Mouse (Mus musculus): ENCODE measurements around the gene N4bp3.
"Not testable (repeated sequence)": the region's sequence is repeated elsewhere in the genome, so short reads cannot be mapped to it uniquely, and the experiment has no call there.

Gene N4bp3

DNA sequence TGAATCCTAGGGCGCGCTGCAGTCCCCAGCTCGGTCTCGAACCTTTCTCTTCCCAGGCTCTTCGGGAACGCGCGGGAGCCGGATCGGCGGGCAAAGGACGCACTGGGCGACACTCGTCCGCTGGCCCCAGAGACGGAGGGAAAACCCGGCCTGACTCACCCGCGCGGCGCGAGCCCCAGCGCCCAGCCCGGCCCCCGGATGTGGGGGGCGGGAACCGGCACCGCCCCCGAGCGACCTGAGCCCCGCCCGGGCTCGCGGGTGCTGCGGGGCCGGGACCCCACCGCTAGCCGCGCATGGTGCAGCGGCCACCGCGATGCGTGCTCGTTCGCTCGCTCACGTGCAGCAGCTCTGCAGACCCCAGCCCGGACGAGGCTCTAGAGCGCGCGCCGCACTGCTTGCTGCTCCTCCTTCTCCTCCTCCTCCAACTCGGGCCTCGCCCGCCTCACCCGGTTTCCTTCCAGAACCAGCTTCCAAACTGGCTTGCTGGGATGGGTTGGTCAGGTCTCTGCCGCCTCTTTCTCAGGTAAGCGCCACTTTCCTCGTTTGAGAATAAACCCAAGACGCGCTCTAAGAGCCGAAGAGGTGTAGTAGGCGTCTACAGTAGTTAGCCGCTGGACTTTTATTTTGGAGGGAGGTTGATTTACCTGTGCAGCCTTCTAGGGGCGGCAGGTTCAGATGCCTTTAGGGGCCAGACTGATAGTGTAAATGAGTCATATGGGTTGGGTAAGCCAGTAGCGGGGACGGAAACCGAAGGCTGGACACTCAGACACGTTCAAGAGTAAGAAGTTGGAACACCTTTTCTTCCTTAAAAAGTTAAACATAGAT, at the start of gene N4bp3, which contains the start of gene D930048N14Rik:
TSS of gene N4bp3 (minus strand) at position 152 of the 825 bp plus-strand sequence.
TSS of gene D930048N14Rik (plus strand) at position 264 of the 825 bp plus-strand sequence.
- in situ Hi-C loops (cut with MboI, MseI), result no loop called here

DNA sequence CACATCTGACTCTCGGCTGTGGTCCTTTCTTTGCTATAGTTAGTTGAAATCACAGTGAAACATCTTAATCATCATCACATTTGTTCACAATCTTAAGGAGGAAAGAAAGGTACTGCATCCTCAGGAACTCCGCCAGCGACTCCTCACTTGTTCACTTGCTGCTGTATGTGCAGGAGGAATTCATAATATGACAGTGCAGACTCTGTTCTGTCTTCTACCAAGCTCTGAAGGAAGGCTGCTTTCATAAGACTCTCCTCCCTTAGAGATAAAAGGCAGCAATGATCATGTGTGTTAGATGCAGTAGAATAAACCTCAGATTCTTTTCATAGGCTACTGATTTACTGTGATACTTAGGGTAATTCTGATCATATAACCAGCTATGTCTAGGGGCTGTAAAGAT, 44.3 kb upstream of the N4bp3 start:
- in situ Hi-C loops (cut with MboI, MseI), result loop anchor here (10.0 to 25.0 kb wide), 2 partner anchors 290 to 433 kb away; partner anchors contain the start of genes BC049762 and Clk4

DNA sequence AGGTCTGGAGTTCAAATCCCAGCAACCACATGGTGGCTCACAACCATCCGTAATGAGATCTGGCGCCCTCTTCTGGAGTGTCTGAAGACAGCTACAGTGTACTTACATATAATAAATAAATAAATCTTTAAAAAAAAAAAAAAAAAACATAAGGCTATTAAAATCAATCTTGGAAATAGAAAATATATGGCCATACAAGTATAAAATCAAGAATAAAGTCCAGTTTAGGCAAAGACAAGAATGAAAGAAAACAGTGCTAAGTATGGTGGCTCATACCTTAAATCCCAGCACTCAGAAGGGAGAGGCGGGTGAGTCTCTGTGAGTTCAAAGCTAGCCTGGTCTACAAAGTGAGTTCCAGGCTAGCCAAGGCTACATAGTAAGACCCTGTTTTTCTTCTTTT, 40.0 kb upstream of the N4bp3 start:
- in situ Hi-C loops (cut with MboI, MseI), result loop anchor here (10.0 to 25.0 kb wide), 2 partner anchors 294 to 428 kb away; partner anchors contain the start of genes BC049762 and Clk4

DNA sequence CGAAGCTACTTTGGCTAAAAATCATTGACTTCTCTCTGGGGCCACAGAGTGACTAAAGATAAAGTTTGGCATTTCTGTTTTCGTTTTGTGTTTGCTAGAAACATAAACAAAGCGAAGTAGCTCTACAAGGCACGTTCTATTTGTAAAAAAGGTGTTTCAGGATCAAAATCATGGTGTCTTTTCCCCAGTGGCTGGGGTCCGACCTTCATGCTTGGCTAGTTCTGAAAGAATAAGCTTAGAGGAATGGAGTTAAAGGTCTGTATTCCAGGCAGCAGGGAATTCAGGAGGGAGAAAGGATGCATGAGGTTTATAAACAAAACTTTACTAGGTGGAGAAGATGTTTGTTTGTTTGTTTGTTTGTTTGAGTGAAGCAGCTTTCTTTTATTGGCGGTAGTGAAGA, 38.7 kb upstream of the N4bp3 start:
- in situ Hi-C loops (cut with MboI, MseI), result loop anchor here (25.0 kb wide), 1 partner anchor 427 kb away; the partner anchor contains the start of genes BC049762 and Clk4

DNA sequence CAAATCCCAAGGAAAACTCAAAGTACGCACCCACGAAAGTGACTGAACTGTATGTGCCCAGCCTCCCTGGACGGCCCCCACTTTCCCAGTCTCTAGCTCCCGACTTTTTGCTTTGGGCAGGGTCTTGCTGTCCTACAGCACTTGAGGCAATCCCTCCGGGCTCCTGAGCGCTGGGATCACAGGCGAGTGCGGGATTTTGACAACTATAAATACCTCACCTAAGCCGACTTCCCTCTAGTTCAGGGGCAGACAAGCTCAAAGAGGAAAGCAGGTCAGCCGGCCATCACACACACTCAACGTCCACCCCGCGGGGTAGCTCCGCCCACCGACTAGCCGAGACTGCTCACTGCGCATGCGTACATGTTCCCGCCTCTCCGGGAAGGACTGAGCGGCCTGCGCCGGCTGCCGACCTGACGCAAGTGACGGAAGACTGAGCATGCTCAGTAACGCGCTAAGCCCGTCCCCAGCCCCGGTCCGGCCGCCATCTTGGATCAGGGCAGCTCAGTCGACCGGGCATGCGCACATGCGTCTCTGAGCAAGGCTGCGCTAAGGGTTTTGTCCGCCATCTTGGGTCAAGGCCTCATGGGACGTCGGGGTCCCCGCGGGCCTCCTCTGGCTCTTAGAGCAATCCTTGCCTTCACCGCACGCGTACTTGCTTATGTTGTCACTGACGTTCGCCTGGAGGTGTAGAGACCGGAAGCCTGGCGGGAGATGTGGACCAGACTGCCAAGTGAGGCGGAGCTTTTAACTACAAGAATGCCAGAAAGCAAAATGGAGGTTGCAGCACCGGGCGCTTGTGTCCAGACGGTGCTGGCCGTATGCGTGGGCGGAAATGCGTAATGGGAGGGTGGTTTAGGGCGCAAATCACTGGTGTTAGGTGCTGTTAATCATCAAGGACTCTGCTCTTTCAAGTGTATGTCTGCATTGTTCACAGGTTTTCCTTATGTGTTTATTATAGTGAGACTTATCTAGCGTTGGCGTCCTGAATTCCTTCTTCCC, 38.0 kb upstream of the N4bp3 start, which contains the start of gene 0610009B22Rik:
TSS of gene 0610009B22Rik (minus strand) at position 545 of the 999 bp plus-strand sequence.
- in situ Hi-C loops (cut with MboI, MseI), result loop anchor here (25.0 kb wide), 1 partner anchor 426 kb away; the partner anchor contains the start of genes BC049762 and Clk4

DNA sequence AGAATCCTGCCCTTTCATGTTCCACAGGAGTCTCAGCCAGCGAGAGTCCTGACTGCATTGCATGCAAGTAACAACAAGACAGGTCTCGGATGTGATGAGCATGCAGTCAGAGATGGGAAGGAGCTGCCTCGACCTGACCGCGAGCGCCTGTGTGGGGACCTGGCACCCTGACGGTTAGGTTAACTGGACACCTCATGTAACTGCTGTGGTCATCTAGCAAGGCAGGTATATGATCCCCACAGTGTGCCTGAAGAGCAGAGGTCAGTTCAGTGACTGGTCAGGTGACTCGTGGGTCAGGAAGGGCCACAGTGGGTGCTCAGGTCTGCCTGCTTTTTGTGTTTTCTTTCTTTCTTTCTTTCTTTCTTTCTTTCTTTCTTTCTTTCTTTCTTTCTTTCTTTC, 31.3 kb upstream of the N4bp3 start:
- in situ Hi-C loops (cut with MboI, MseI), result loop anchor here (5.0 to 25.0 kb wide), 3 partner anchors 40 to 420 kb away; partner anchors contain the start of genes BC049762, Clk4 and Nhp2

DNA sequence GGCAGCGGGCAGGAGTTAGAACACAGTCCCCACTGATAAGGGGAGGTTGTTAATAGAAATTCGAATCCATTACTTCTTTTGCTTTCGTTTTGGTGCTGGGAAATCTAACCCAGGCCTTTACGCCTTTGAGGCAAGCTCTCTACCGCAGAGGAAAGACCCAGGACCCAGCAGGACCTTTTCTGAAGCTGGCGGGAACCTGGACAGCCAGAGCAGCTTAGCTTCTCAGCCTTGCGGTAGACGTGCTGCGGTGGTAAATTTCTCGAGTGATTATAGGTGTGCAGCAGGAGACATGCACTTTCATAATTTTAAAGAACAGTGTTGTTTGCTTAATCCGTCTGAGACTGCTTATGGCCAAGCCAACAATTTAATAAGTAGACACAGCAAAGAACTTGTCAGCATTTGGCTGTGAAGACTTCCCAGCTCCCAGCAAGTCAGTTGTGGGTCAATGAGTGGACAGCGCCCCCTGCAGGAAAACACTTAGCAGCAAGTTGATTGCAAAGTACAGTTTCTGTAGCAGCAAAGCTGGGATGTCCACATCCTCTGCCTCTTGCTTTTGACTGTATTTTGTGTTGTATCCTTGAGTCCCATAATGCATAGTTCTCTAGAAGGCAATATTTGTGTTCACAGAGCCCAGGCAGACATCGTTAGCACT, 30.8 kb upstream of the N4bp3 start:
- in situ Hi-C loops (cut with MboI, MseI), result loop anchor here (5.0 to 25.0 kb wide), 3 partner anchors 39 to 419 kb away; partner anchors contain the start of genes BC049762, Clk4 and Nhp2

DNA sequence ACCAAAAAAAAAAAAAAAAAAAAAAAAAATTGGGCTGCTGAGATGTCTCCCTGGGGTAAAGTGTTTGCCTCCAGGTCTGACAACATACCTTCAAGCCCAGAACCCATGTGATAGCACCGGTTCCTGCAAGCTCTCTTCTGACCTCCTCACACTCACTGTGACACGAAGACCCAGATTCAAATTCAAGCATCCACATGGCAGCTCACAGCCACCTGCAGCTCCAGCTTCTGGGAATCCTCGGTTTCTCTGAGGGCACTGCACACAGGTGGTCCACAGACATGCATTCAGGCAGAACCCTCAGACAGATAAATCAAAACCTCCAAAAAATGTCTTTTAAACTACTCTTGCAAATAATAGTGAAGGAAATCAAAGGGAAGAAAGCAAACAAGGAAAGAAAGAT, 28.8 kb upstream of the N4bp3 start:
- in situ Hi-C loops (cut with MboI, MseI), result loop anchor here (25.0 kb wide), 1 partner anchor 417 kb away; the partner anchor contains the start of genes BC049762 and Clk4

DNA sequence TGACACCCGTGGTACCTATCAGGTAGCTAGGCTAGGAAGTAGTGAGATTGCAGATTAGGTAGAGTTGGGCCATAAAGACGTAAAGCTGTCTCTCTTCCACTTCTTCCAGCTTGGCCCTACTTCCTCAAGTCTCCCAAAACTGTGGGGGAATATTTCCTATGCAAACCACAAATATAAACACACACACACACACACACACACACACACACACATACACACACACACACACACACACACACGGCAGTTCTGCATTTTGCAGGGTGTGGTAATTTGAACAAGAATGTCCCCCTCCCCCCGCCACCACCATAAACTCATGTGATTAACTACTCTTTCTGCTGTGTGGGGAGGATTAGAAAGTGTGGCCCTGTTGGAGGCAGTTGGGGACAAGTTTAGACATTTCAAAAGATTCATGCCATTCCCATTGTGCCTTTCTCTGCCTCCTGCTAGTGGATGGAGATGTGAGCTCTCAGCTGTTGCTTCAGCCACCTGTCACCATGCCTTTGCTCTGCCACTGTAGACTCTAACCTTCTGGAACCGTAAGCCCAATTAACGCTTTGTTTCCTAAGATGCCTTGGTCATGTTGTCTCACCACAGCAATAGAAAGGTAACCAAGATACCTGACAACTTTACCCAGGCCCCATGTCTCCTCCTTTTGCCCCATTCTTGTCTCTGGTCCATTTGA, 27.2 kb upstream of the N4bp3 start:
- in situ Hi-C loops (cut with MboI, MseI), result loop anchor here (25.0 kb wide), 1 partner anchor 416 kb away; the partner anchor contains the start of genes BC049762 and Clk4

DNA sequence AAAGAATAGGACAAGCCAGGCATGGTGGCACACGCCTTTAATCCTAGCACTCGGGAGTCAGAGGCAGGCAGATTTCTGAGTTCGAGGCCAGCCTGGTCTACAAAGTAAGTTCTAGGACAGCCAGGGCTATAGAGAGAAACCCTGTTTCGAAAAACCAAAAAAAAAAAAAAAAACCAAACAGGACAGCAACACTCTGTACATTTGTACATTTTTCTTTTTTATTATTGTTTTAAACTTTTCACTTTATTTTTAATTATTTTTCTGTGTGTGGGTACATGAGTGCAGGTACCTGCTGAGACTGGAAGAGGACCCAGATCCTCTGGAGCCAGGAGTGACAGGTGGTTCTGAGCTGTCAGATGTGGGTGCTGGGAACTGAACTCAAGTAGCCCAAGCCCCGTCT, 24.7 kb upstream of the N4bp3 start:
- in situ Hi-C loops (cut with MboI, MseI), result loop anchor here (25.0 kb wide), 1 partner anchor 413 kb away; the partner anchor contains the start of genes BC049762 and Clk4

DNA sequence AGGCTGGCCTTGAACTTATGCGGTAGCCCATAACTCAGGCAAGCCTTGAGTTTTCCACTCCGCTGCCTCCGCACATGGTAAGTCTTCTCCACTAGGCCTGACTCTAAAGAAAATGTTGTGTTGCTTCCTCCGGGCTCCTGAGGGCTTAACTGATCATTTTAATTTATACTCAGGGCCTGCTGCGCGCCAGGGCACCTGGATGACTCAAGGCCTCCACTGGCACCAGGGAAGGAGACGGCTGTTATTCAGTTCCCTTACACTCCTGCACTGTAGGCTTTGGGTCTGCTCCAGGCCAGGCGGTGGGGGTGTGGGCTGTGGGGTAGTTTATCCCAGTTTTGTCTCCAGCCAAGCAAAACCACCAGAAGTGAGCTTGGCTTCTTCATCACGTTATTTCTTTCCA, 22.6 kb upstream of the N4bp3 start:
- in situ Hi-C loops (cut with MboI, MseI), result no loop called here

DNA sequence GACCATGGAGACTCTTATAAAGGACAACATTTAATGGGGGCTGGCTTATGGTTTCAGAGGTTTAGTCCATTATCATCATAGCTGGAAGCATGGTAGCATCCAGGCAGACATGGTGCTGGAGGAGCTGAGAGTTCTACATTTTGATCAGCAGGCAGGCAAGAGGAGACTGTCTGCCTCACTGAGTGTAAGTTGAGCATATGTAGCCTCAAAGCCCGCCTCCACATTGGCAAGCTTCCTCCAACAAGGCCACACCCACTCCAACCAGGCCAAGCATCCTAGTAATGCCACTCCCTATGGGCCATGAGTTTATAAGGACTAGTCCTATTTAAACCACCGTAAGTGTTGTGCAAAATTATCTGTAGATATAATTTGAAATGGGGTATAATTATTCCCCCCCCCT, 20.7 kb upstream of the N4bp3 start:
- in situ Hi-C loops (cut with MboI, MseI), result no loop called here

DNA sequence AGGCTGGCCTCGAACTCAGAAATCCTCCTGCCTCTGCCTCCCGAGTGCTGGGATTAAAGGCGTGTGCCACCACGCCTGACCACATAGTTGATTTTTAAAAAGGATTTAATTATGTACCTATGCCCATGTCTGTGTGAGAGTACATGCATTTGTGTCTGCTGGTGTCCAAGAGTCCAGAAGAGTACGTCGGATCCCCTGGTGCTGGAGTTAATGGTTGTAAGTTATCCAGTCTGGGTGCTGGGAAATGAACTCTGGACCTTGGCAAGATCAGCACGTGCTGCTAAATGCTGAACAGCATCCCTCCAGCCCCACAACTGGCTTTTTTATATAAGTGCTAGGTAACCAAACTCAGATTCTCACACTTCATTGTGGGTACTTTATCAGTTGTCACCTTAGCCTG, 20.2 kb upstream of the N4bp3 start:
- in situ Hi-C loops (cut with MboI, MseI), result no loop called here

DNA sequence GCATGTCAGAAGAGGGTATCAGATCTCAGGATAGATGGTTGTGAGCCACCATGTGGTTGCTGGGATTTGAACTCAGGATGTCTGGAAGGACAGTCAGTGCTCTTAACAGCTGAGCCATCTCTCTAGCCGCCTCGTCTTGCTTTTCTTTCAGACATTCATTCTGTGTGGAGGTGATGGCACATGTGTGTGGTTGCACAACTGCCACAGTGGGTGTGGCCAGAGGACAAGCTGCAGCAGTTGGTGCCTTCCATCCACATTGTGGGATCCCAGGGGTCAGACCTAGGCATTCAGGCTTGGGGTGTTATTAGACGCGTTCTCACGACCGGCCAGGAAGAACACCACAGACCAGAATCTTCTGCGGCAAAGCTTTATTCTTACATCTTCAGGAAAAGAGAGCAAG, 14.1 kb upstream of the N4bp3 start:
- in situ Hi-C loops (cut with MboI, MseI), result not testable (repeated sequence)

DNA sequence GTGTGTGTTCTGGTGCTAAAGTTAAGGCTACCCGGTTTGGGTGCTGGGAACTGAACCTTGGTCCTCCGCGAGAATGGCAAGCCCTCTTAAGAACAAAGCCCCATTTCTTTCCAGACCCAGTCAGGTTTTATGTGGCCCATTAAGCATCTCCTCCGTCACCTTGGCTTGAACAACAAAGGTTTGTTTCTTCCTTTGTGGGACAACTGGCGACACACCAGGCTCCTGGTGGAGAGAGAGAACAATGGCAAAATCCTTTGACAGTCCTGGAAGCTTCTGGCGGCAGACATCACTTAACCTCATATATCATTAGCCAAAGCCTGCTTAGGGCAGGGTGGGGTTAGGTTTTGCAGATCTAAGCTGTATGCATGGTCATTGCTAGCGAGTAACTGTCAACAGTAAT, 12.0 kb upstream of the N4bp3 start:
- in situ Hi-C loops (cut with MboI, MseI), result no loop called here

DNA sequence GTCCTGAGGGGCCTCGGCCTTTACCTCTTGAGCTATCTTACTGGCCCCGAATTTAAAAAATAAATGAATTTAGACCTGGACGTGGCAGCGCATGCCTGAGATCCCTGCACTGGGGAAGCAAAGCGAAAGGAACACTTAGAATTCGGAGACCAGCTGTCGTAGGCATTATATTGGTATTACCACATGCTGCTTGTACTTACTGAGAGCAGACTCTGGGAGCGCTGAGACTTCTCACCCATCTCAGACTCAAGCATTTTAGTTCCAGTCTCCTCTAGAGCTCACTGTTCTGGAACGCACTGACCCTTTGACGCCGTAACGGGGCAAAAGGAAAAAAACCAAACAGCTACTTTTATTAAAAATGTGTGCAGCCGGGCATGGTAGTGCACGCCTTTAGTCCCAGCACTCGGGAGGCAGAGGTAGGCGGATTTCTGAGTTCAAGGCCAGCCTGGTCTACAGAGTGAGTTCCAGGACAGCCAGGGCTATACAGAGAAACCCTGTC, 11.3 kb upstream of the N4bp3 start:
- in situ Hi-C loops (cut with MboI, MseI), result no loop called here

DNA sequence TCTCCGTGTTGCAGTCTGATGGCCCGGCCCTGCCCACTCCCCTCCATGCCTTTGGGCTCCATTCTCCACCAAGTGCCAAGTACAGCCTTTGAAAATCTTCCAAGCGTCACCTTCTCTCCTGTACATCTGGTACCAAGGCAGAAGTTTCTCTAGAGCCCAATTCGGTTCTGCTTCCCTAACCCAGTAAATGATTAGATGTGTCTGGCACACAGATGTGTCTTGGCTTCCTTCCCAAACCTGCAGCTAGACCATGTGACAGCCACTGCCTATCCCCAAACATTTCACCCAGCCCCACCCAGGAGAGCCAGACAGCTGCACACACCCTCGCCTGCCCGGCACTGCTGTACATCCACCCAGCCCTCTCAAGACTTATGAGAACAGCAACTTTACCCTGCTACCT, 8.1 kb upstream of the N4bp3 start:
- in situ Hi-C loops (cut with MboI, MseI), result no loop called here

DNA sequence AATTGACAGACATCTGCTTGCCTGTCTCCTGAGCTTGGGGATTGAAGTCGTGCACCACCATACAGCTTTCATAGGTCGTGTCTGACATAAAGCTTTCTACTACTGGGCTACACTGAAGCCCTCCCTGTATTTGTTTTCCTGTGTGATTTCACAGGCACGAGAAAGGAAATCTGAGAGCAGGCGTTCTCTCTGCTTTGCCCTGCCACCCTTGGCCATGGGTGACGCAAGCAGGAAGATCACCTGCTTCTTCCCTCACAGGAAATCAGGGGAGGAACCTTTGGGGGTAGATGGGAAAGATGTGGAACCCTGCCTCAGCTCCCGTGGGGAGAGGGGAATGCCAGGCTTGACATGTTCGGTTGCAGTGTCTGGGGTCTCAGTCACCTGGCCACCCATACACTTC, 7.6 kb upstream of the N4bp3 start:
- in situ Hi-C loops (cut with MboI, MseI), result no loop called here

DNA sequence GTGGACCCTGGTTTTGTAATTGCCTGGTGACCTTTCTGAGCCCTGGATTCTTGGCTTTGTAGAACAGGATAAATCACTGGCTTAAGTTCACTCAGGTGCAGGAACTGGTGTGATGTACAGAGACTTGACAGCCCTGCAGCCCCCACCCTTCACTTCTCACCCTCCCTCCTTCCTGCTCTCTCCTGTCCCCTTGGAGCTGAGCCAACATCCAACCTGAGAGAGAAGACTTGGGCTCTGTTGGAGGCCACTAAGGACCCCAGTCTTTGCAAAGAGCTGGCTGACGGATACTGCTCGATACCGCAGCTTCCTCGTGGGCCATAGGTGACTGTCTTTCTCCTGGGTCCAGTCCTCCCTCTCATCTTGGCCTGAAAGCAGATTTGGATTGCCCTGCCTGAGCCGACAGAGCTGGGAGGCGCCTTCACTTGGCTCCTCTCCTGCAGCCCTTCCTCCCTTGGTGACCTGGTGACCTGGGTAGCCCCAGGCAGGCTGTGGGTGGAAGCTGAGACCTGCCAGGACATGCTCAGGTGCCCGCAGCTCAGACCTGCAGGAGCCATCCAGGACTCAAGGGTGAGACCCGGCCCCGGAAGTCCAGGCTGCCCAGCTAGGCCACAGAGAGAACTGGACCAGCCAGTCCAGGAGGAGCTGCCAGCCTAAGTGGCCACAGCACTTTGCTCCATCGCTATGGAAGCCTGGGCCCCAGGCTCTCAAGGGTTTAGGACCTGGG, 6.3 kb upstream of the N4bp3 start:
- in situ Hi-C loops (cut with MboI, MseI), result no loop called here
